Mouse (Mus musculus) forebrain, embryonic 16.5 days (tissue): ENCODE results near the gene Helz2. TPM values are rescaled to one million over a fixed set of nuclear protein-coding genes. Genes with fewer than 3 reads are reported as not detected.
"Not testable (repeated sequence)": the region's sequence is repeated elsewhere in the genome, so short reads cannot be mapped to it uniquely, and the experiment has no call there.

Source experiments
- ATAC-seq: fragments of 200-750 bp; cut with Nextera tagmentation; 2 replicates; pipeline ENCODE4 v1.8.0; 2017; ENCODE audit warnings: mild to moderate bottlenecking, moderate library complexity
- H3K27ac ChIP-seq: fragments of 300-500 bp; sonication (generic); 2 replicates; pipeline ENCODE4 v1.5.1; 2014; ENCODE audit warnings: low read length, control low read depth
- H3K27me3 ChIP-seq: fragments of 300-500 bp; sonication (generic); replicated peaks from 2 replicates; pipeline ENCODE4 v1.6.1; 2014; ENCODE audit warnings: low read length; ENCODE audit not compliant: control insufficient read depth, insufficient read depth
- H3K36me3 ChIP-seq: fragments of 300-500 bp; sonication (generic); 2 replicates; pipeline ENCODE4 v1.6.1; 2014; ENCODE audit not compliant: control insufficient read depth, insufficient read depth
- H3K4me1 ChIP-seq: fragments of 300-500 bp; sonication (generic); replicated peaks from 2 replicates; pipeline ENCODE4 v1.6.1; 2014; ENCODE audit warnings: low read length; ENCODE audit not compliant: control insufficient read depth, insufficient read depth
- H3K4me2 ChIP-seq: fragments of 300-500 bp; sonication (generic); 2 replicates; pipeline ENCODE4 v1.6.1; 2014; ENCODE audit warnings: mild to moderate bottlenecking, low read length, control low read depth
- H3K4me3 ChIP-seq: fragments of 300-500 bp; sonication (generic); replicated peaks from 2 replicates; pipeline ENCODE4 v1.5.1; 2014; ENCODE audit warnings: mild to moderate bottlenecking, low read length, control low read depth
- H3K9ac ChIP-seq: fragments of 300-500 bp; sonication (generic); replicated peaks from 2 replicates; pipeline ENCODE4 v1.6.1; 2014; ENCODE audit warnings: low read depth, low read length, control low read depth
- H3K9me3 ChIP-seq: fragments of 300-500 bp; sonication (generic); 2 replicates; pipeline ENCODE4 v1.6.1; 2016; ENCODE audit warnings: low read length; ENCODE audit not compliant: control insufficient read depth
- WGBS: fragments of 180-500 bp; shearing (Covaris S2); extraction: QIAGEN DNeasy Blood & Tissue Kit; methylation state at CpG from one replicate; pipeline ENCODE4 v1.1.7; 2014; 5-methylcytosine and 5-hydroxymethylcytosine counted together
- polyA plus RNA-seq: library from polyadenylated mRNA; unstranded; fragments of >200 nt; fragmentation: Nextera tagmentation; extraction: Ambion mirVana; gene quantifications from 2 replicates; pipeline ENCODE4 v1.2.1, GENCODE M21; 2015

Gene Helz2
- polyA plus RNA-seq, 1 experiment from 2014 or later: 0.42 TPM

DNA sequence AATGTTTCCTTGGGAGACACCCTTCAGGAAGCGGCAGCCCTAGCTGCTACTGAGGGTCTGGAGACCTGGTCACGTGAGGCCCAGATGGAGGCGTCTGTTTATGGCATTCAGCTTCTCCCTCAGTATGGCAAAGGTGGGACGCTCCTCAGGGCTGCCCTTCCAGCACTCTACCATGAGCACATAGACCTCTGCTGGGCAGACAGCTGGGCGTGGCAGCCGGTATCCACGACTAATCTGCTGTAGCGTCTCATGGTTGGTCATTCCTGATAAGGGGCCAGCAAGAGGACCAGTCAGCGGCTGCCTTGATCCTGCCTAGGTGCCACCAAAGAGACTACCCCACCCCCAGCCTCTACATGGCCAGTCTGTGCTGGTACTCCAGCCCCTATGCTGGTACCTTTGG lies 35.7 kb downstream of the Helz2 start:
- H3K4me1 ChIP-seq: no peaks in the 10 kb centered on the region
- no peak overlapping the region for H3K4me2 ChIP-seq
- no peak for ATAC-seq
- no peak overlapping the region for H3K27ac ChIP-seq
- no peak overlapping the region for H3K4me3 ChIP-seq
- H3K9ac ChIP-seq: no peak overlapping the region
- H3K36me3 ChIP-seq: no peaks in the 10 kb centered on the region
- no peaks in the 10 kb centered on the region for H3K9me3 ChIP-seq
- 84% methylated on average over 9 of the region's 9 CpGs for WGBS
- H3K27me3 ChIP-seq: peaks cover 1% of the 10 kb centered on the region; the same call in 1 of the 2 replicates

DNA sequence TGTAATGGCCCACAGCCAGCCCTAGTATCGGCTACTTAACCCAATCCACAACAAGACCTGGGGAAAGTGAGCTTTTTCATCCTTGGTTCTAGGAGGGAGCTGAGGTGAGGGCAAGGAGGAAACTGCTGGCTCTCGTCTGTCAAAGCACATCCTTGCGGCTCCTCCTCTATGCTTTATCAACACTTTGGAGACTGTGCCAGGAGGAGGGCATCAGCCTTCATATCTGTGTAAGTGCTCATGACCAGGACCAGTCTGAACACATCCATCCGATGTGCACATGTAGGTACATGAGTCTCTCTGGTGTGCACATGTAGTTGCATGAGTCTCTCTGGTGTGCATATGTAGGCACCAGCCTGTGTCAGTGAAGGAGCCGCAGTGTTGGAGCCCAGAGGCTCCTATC lies 36.1 kb downstream of the Helz2 start:
- H3K4me1 ChIP-seq: no peaks in the 10 kb centered on the region
- no peak overlapping the region for H3K9ac ChIP-seq
- H3K4me3 ChIP-seq: no peak overlapping the region
- no peak overlapping the region for H3K27ac ChIP-seq
- H3K9me3 ChIP-seq: no peaks in the 10 kb centered on the region
- no peaks in the 10 kb centered on the region for H3K27me3 ChIP-seq
- 91% methylated on average over 5 of the region's 5 CpGs for WGBS
- H3K36me3 ChIP-seq: no peaks in the 10 kb centered on the region
- H3K4me2 ChIP-seq: no peak overlapping the region
- no peak for ATAC-seq

DNA sequence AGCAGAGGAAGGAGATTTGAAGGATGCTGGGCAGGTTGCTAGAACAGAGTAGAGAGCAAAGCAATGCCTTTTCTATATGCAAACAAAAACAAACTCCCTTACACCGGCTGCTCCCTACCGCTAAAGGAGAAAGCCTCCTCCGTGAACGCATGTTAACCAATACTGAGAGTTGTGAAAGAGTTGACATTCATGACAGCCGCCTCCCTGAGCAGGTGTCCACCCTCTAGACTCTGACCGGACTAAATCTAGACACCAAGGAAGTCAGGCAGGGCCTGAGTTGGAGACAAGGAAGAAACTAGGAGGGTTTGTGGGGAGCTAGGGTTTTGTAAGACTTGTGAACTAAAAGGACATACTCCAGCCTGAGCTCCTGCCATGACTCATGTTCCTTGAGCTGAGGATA lies 38.9 kb downstream of the Helz2 start:
- Histone ChIP-seq H3K36me3 (no peaks in the 10 kb centered on the region), H3K4me2 (no peak overlapping the region), H3K9me3 (no peaks in the 10 kb centered on the region), H3K27ac (no peak overlapping the region), H3K4me3 (no peak overlapping the region), H3K4me1 (no peaks in the 10 kb centered on the region), H3K9ac (no peak overlapping the region), H3K27me3 (no peaks in the 10 kb centered on the region)
- ATAC-seq: no peak
- WGBS: 77% methylated on average over 6 of the region's 6 CpGs

GRCm38 (mm10) chr2:181202422-181202821 lies 39.4 kb downstream of the Helz2 start, which contains the start of gene Ptk6:
Ptk6 (minus strand) TSS chr2:181202789.
- no peaks in the 10 kb centered on the region for H3K4me1 ChIP-seq
- H3K9ac ChIP-seq: no peak within 1 kb of the TSS
- no peak within 1 kb of the TSS for H3K27ac ChIP-seq
- no peaks in the 10 kb centered on the region for H3K36me3 ChIP-seq
- H3K4me2 ChIP-seq: no peak within 1 kb of the TSS
- H3K4me3 ChIP-seq: no peak within 1 kb of the TSS
- no peaks in the 10 kb centered on the region for H3K9me3 ChIP-seq
- no peak for ATAC-seq
- WGBS: 88% methylated on average over 3 of the region's 3 CpGs
- no peaks in the 10 kb centered on the region for H3K27me3 ChIP-seq

DNA sequence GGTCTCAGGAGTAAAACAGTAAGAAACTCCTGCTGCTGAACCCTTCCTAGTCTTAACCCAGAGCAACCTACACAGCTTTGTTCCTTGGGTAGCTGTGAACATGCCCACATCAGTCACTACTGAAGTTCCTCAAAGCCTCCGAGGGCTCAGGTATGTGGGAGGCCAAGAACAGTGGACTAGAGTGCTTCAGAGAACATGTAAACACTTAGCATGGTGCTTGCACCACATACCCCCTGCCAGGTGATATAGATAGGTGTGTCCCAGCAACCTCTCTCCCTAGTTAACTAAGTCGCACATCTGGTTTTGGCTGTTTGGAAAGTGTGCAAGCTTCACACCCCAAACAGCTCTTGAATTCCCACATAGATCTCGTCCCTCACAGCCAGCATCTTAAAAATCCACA lies 40.2 kb downstream of the Helz2 start:
- Histone ChIP-seq H3K27ac (no peak overlapping the region), H3K9me3 (no peaks in the 10 kb centered on the region), H3K36me3 (no peaks in the 10 kb centered on the region), H3K9ac (no peak overlapping the region), H3K4me3 (no peak overlapping the region), H3K4me2 (no peak overlapping the region), H3K27me3 (no peaks in the 10 kb centered on the region), H3K4me1 (no peaks in the 10 kb centered on the region)
- no peak for ATAC-seq
- WGBS: 75% methylated on average over 3 of the region's 3 CpGs

GRCm38 (mm10) chr2:181196628-181197300 lies 45.1 kb downstream of the Helz2 start:
- H3K4me3 ChIP-seq: no peak overlapping the region
- H3K4me2 ChIP-seq: no peak overlapping the region
- H3K9ac ChIP-seq: no peak overlapping the region
- H3K27me3 ChIP-seq: no peaks in the 10 kb centered on the region
- ATAC-seq: no peak
- no peaks in the 10 kb centered on the region for H3K9me3 ChIP-seq
- no peak overlapping the region for H3K27ac ChIP-seq
- H3K4me1 ChIP-seq: no peaks in the 10 kb centered on the region
- H3K36me3 ChIP-seq: no peaks in the 10 kb centered on the region
- 91% methylated on average over 4 of the region's 4 CpGs for WGBS

GRCm38 (mm10) chr2:181193044-181193443 lies 48.8 kb downstream of the Helz2 start:
- Histone ChIP-seq H3K4me2 (no peak overlapping the region), H3K36me3 (peaks cover 2% of the 10 kb centered on the region; the same call in 1 of the 2 replicates), H3K9me3 (no peaks in the 10 kb centered on the region), H3K27me3 (no peaks in the 10 kb centered on the region), H3K9ac (no peak overlapping the region), H3K4me3 (no peak overlapping the region), H3K27ac (no peak overlapping the region), H3K4me1 (peaks cover 9% of the 10 kb centered on the region)
- 80% methylated on average over 3 of the region's 3 CpGs for WGBS
- ATAC-seq: no peak

GRCm38 (mm10) chr2:181191936-181192335 lies 49.9 kb downstream of the Helz2 start:
- H3K4me2 ChIP-seq: no peak overlapping the region
- H3K27me3 ChIP-seq: no peaks in the 10 kb centered on the region
- no peak overlapping the region for H3K4me3 ChIP-seq
- ATAC-seq: no peak
- H3K27ac ChIP-seq: no peak overlapping the region
- H3K9ac ChIP-seq: no peak overlapping the region
- H3K9me3 ChIP-seq: no peaks in the 10 kb centered on the region
- H3K36me3 ChIP-seq: peaks cover 2% of the 10 kb centered on the region; the same call in 1 of the 2 replicates
- H3K4me1 ChIP-seq: peaks cover 9% of the 10 kb centered on the region
- WGBS: 66% methylated on average over 4 of the region's 4 CpGs

- H3K4me1 ChIP-seq, H3K27ac ChIP-seq, H3K36me3 ChIP-seq, H3K27me3 ChIP-seq, ATAC-seq, H3K9me3 ChIP-seq, H3K9ac ChIP-seq, H3K4me2 ChIP-seq, H3K4me3 ChIP-seq: not testable (repeated sequence)
- WGBS: 76% methylated on average over 4 of the region's 4 CpGs
These were observed 50.4 kb downstream of the Helz2 start for GRCm38 (mm10) chr2:181191385-181191784.

- Histone ChIP-seq H3K4me3 (no peak overlapping the region), H3K27ac (no peak overlapping the region), H3K4me1 (peaks cover 12% of the 10 kb centered on the region), H3K9me3 (no peaks in the 10 kb centered on the region), H3K4me2 (no peak overlapping the region), H3K36me3 (peaks cover 2% of the 10 kb centered on the region; the same call in 1 of the 2 replicates), H3K9ac (no peak overlapping the region), H3K27me3 (no peaks in the 10 kb centered on the region)
- 98% methylated on average over 1 of the region's 1 CpGs for WGBS
- no peak for ATAC-seq
These were observed 52.5 kb downstream of the Helz2 start for GRCm38 (mm10) chr2:181189321-181189720.
